Mouse (Mus musculus) forebrain, embryonic 14.5 days (tissue): Measurements from ENCODE around the gene Lsm10. TPM values are rescaled to one million over a fixed set of nuclear protein-coding genes. Genes with fewer than 3 reads are reported as not detected.
A peak's percentile ranks its signal among the peaks of the same experiment; 100 is the strongest.

Source experiments
- ATAC-seq: fragments of 200-750 bp; cut with Nextera tagmentation; 2 replicates; pipeline ENCODE4 v1.8.0; 2017; ENCODE audit warnings: mild to moderate bottlenecking, moderate library complexity
- DNase-seq: peaks from one replicate; pipeline ENCODE4 v3.0.0-alpha.2; 2015; ENCODE audit warnings: low spot score
- H3K27ac ChIP-seq: fragments of 300-500 bp; sonication (generic); 2 replicates; pipeline ENCODE4 v1.5.1; 2014; ENCODE audit warnings: low read depth, mild to moderate bottlenecking, control low read depth, low read length, moderate library complexity
- H3K27me3 ChIP-seq: fragments of 300-500 bp; sonication (generic); replicated peaks from 2 replicates; pipeline ENCODE4 v1.6.1; 2014; ENCODE audit warnings: low read length, control low read depth, mixed read lengths; ENCODE audit not compliant: control insufficient read depth, insufficient read depth
- H3K36me3 ChIP-seq: fragments of 300-500 bp; sonication (generic); 2 replicates; pipeline ENCODE4 v1.6.1; 2014; ENCODE audit warnings: low read length, control low read depth; ENCODE audit not compliant: control insufficient read depth, insufficient read depth
- H3K4me1 ChIP-seq: fragments of 300-500 bp; sonication (generic); 2 replicates; pipeline ENCODE4 v1.6.1; 2014; ENCODE audit warnings: antibody characterized with exemption, low read length, control low read depth; ENCODE audit not compliant: control insufficient read depth, insufficient read depth
- H3K4me2 ChIP-seq: fragments of 300-500 bp; sonication (generic); 2 replicates; pipeline ENCODE4 v1.6.1; 2014; ENCODE audit warnings: mild to moderate bottlenecking, control low read depth, low read length
- H3K4me3 ChIP-seq: fragments of 300-500 bp; sonication (generic); 2 replicates; pipeline ENCODE4 v1.5.1; 2014; ENCODE audit warnings: low read depth, low read length, control low read depth
- H3K9ac ChIP-seq: fragments of 300-500 bp; sonication (generic); 2 replicates; pipeline ENCODE4 v1.6.1; 2014; ENCODE audit warnings: mild to moderate bottlenecking, low read length, control low read depth, moderate library complexity
- H3K9me3 ChIP-seq: fragments of 300-500 bp; sonication (generic); replicated peaks from 2 replicates; pipeline ENCODE4 v1.6.1; 2016; ENCODE audit warnings: low read length, control low read depth, mixed read lengths; ENCODE audit not compliant: control insufficient read depth
- WGBS: fragments of 180-500 bp; shearing (Covaris S2); extraction: QIAGEN DNeasy Blood & Tissue Kit; methylation state at CpG from one replicate; pipeline ENCODE4 v1.1.7; 2014; 5-methylcytosine and 5-hydroxymethylcytosine counted together
- polyA plus RNA-seq: library from polyadenylated mRNA; unstranded; fragments of >200 nt; fragmentation: Nextera tagmentation; extraction: Ambion mirVana; gene quantifications from 2 replicates; pipeline ENCODE4 v1.2.1, GENCODE M21; 2014

The Lsm10 gene
- polyA plus RNA-seq, 1 experiment from 2014 or later: 76.6 TPM

DNA sequence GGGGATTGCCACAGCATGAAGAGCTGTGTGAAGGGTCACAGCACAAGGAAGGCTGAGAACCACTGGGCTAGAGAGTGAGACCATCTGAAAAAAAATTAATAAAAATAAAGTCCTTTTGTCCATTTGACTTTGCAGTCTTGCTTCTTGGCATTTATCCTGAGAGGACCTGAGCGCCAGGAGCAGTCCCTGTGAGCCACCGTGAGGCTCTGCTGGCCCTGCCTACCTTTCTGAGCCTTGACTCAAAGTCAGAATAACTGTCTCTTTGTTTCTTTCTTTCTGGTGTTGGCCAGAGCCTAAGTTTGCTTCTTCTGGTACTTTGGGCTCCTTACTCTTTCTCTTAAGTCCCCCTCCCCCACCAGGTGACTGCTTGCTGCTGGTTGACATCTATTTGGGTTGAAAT, 24.1 kb downstream of the Lsm10 start:
- no peak overlapping the region for H3K27ac ChIP-seq
- no peaks in the 10 kb centered on the region; the same call in 1 of the 2 replicates for H3K9me3 ChIP-seq
- H3K4me2 ChIP-seq: no peak overlapping the region
- no peak for DNase-seq
- 92% methylated on average over 2 of the region's 2 CpGs for WGBS
- H3K9ac ChIP-seq: no peak overlapping the region
- H3K4me1 ChIP-seq: no peaks in the 10 kb centered on the region
- no peak for ATAC-seq
- no peaks in the 10 kb centered on the region for H3K27me3 ChIP-seq
- H3K4me3 ChIP-seq: no peak overlapping the region
- H3K36me3 ChIP-seq: peaks cover 20% of the 10 kb centered on the region

DNA sequence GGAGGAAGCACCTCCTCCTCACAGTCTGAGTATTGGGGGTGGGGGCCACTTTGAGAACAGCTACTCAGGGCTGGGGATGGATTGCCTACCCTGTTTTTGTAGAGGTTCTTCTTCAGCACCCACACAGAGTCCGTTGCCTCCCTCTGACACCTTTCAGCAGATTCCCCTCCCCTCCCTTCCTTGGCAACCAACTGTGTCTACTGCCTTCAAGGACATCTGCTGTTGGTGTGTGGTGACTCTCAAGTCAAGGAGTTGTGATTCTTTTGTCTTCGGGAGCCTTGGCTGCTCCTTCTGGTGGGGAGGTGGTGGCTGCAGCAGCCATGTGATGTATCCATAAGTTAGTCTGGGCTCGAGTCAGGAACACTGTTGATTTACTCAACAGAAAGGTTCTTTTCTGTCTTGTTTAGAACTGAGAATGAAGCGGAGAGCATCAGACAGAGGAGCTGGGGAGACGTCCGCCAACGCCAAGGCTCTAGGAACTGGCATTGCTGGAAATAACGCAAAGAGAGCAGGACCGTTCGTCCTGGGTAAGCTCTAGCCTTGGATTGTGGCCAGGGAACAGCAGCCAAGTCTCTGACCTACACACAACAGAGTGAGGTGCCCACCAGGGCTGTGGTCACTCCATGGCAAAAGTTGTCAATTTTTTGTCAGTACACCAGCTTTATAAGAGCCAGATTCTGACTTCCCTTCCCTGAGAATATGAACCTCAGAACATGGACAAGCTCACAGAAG, 27.1 kb downstream of the Lsm10 start:
- peaks cover 42% of the 10 kb centered on the region for H3K36me3 ChIP-seq
- no peak overlapping the region for H3K4me2 ChIP-seq
- no peak overlapping the region for H3K4me3 ChIP-seq
- no peaks in the 10 kb centered on the region for H3K4me1 ChIP-seq
- ATAC-seq (no peak), DNase-seq (no peak)
- no peaks in the 10 kb centered on the region for H3K27me3 ChIP-seq
- H3K9ac ChIP-seq: no peak overlapping the region
- H3K9me3 ChIP-seq: no peaks in the 10 kb centered on the region; the same call in 1 of the 2 replicates
- 0 out of 2 replicates have a peak overlapping the region, but pooled peaks have one; percentile 5 for H3K27ac ChIP-seq
- WGBS: 83% methylated on average over 10 of the region's 10 CpGs

DNA sequence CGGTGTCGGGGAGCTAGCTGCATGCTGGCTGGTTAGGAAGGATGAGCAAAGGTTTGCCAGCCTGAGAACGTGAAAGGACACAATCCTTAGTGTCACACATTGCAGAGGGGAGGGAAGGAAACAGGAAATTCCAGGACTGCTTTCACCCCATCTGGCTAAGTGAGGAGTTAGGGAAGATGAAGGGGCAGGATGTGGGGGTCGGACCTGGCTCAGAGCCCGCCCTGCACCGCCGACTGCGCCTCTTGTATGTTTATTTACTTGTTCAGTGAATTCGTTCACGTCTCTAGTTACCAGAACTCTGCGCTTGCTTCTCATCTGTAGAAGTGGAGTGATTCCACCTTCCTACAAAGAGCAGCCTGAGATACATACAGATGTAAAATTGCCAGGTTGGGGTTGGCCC, 34.1 kb downstream of the Lsm10 start:
- Histone ChIP-seq H3K27ac (no peak overlapping the region), H3K36me3 (peaks cover 57% of the 10 kb centered on the region)
- WGBS: 84% methylated on average over 11 of the region's 11 CpGs

DNA sequence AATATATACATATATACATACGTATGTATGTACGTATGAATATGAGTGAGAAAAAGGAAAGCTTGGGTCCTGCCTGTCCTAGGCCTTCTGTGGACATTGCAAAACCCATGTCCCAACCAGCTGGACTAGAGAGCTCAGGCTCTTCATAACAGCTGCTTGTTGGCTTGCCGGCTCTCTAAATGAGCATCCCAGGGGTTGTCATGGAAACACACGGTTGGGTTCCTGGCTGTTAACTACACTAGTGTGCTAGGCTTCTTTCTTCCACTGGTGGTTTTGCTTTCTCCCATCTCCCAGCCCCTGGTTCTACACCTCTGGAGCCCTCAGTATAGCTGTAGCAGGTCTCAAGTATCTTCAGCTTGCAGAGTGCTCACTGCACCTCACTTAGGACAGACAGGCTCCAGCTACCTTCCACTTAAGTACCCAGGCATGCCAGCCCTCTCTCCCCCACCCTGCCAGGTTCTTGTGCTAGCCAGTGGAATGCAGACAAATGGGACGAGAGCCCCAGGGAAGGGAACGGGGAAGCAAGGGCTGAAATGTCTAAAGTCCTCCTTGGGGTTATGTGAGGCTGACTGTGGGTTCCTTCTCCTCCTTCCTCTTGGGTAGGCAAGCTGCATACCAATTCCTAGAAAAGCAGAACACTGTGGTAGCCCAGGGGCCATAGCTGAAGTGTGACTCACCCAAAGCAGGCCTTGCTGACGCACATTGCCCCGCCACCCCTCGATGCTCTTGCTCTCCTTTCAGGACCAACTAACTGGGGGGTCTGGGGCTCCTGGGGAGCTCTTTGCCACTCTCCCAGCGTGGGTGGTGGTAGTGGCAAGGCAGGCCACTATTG, 35.1 kb downstream of the Lsm10 start:
- DNase-seq: peak; percentile 77
- no peak overlapping the region for H3K4me3 ChIP-seq
- H3K27me3 ChIP-seq: no peaks in the 10 kb centered on the region
- no peaks in the 10 kb centered on the region for H3K9me3 ChIP-seq
- no peak overlapping the region for H3K4me2 ChIP-seq
- H3K4me1 ChIP-seq: peaks cover 4% of the 10 kb centered on the region
- peak; percentile 62; the same call in 1 of the 2 replicates for ATAC-seq
- WGBS: 59% methylated on average over 10 of the region's 10 CpGs
- H3K9ac ChIP-seq: no peak overlapping the region
- H3K36me3 ChIP-seq: peaks cover 56% of the 10 kb centered on the region
- peak overlapping the region; percentile 56; the same call in 1 of the 2 replicates for H3K27ac ChIP-seq

More for the DNA sequence above, 34.1 kb downstream of the Lsm10 start:
- Histone ChIP-seq H3K9ac (no peak overlapping the region), H3K27me3 (no peaks in the 10 kb centered on the region), H3K4me1 (peaks cover 4% of the 10 kb centered on the region), H3K4me2 (no peak overlapping the region), H3K9me3 (no peaks in the 10 kb centered on the region), H3K4me3 (no peak overlapping the region)
- ATAC-seq: no peak
- DNase-seq: no peak

DNA sequence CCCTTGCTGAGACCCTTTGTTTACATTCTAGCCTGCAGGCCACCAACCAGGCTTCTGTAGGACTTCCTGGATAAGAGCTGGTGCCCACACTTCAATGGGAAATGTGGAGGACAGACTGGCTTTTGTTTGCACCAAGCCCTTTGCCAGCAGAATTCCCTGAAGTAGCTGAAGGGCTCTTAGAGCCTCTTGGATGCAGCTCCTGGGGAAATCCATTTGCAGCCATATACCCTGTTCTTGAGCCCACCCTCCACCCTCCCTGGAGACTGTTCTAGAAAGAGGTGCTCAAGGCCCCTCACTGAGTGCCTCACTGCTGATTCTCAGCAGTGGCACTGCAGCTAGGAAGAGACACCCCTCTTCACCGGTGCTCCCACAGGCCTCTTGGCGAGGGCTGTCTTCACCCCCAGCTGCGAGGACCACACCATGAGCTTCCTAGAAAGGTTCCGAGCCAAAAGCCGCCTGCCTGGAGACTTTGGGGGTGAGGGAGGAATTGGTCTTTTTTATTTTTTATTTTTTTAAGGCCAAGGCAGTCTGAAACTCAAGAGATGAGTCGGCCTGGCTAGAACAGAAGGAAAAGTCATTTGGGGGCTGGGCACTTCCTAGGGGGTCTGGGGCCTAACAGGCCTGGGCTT, 36.3 kb downstream of the Lsm10 start:
- peaks cover 4% of the 10 kb centered on the region for H3K4me1 ChIP-seq
- H3K27me3 ChIP-seq: no peaks in the 10 kb centered on the region
- no peak overlapping the region for H3K9ac ChIP-seq
- peaks cover 63% of the 10 kb centered on the region for H3K36me3 ChIP-seq
- H3K9me3 ChIP-seq: no peaks in the 10 kb centered on the region
- DNase-seq (no peak), ATAC-seq (no peak)
- no peak overlapping the region for H3K4me2 ChIP-seq
- H3K27ac ChIP-seq: no peak overlapping the region
- no peak overlapping the region for H3K4me3 ChIP-seq
- 84% methylated on average over 6 of the region's 6 CpGs for WGBS

DNA sequence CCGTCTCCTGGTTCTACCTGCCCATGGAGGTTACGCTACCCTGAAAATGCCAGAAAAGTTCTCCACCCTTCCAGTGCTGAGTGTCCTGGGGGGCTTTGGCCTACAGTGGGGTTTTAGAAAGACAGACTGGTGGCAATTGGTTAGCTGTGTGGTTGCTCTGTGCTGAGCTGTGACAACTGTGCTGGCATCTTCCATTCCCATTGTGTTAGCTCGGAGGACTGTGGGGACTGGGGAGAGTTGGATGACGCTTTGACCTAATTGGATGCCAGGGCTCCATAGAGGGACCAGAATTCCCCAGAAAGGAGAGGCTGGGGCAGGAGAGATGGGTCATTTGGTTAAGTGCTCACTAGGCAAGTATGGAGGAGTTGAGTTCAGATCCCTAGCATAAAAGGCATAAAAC, 37.8 kb downstream of the Lsm10 start:
- no peak for ATAC-seq
- no peak for DNase-seq
- Histone ChIP-seq H3K4me2 (no peak overlapping the region), H3K4me3 (no peak overlapping the region), H3K36me3 (peaks cover 64% of the 10 kb centered on the region), H3K4me1 (peaks cover 4% of the 10 kb centered on the region), H3K27me3 (no peaks in the 10 kb centered on the region), H3K9me3 (no peaks in the 10 kb centered on the region), H3K9ac (no peak overlapping the region), H3K27ac (no peak overlapping the region)
- WGBS: 92% methylated on average over 4 of the region's 4 CpGs

DNA sequence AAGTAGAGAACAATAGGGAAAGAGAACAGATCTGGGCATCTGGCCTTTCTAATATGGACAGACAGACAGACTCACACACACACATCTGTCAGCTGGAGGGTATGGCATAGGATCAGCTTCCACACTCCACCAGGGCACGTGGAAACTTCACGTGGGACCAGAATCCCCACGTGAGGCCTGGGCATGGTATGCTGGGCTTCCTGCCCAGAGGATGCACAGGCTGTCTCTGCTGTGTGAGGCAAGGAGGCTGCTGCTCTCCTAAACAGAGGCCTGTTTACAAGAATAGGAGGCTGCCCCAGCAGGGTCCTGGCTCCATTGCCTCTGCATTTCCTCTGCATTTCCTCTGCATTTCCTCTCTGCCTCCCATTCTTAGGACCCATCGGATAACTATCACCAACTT, 38.2 kb downstream of the Lsm10 start:
- H3K27me3 ChIP-seq: no peaks in the 10 kb centered on the region
- DNase-seq: no peak
- H3K9me3 ChIP-seq: no peaks in the 10 kb centered on the region
- 90% methylated on average over 4 of the region's 4 CpGs for WGBS
- no peak overlapping the region for H3K4me2 ChIP-seq
- peaks cover 64% of the 10 kb centered on the region for H3K36me3 ChIP-seq
- no peak overlapping the region for H3K9ac ChIP-seq
- ATAC-seq: no peak
- H3K4me1 ChIP-seq: peaks cover 4% of the 10 kb centered on the region
- no peak overlapping the region for H3K27ac ChIP-seq
- no peak overlapping the region for H3K4me3 ChIP-seq

DNA sequence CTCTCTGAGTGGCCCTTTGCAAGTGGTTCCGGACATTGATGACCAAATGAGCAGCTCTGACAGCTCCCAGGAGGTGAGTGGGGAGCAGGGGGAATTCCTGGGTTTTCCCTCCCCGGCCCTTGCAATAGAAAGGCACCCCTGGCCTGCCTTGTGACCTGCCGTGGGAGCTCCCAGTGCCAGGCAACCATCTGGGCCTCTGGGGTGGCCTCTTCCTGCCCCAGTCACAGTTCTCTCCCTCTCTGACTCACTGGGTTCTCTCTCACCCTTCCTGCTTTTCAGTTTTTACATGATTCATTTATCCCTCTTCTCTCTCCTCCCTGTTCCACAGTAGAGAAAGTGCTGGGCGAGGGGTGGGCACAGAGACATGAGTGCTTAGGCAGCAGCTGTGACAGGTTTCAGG, 41.4 kb downstream of the Lsm10 start:
- Histone ChIP-seq H3K36me3 (peaks cover 62% of the 10 kb centered on the region), H3K9ac (no peak overlapping the region), H3K27me3 (no peaks in the 10 kb centered on the region), H3K27ac (no peak overlapping the region), H3K4me2 (no peak overlapping the region), H3K9me3 (no peaks in the 10 kb centered on the region), H3K4me1 (no peaks in the 10 kb centered on the region), H3K4me3 (no peak overlapping the region)
- 78% methylated on average over 4 of the region's 4 CpGs for WGBS
- DNase-seq (no peak), ATAC-seq (no peak)
